Mouse (Mus musculus): ENCODE measurements around the gene Soat2.

DNA sequence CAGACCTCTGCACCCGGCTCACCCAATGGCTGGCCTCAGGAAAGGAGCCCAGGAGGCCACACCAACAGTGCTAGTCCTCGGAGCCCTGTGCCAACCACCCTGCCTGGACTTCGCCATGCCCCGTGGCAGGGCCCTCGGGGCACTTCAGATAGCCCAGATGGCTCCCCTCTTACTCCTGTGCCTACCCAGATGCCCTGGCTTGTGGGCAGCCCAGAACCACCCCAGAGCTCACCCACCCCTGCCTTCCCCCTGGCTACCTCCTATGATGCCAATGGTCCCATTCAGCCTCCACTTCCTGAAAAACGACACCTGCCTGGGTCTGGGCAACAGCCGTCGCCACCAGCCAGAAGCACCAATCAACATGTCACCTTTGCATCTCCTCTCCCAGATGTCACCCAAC, 37.5 kb upstream of the Soat2 start:
- TF ChIP-seq CTCF (IDR thresholded peaks at IDR 0.05; ENCODE audit: control insufficient read depth, insufficient read depth, insufficient replicate concordance, low read depth, low read length), result no peak
- TF ChIP-seq POLR2A (IDR thresholded peaks at IDR 0.05; ENCODE audit: control insufficient read depth, low read depth, low read length), result no peak
